Mouse (Mus musculus) layer of hippocampus, adult 11-12 months (tissue): ENCODE results near the gene Det1.

Experiments
- DNase-seq: peaks from one replicate; pipeline ENCODE4 v3.0.0; 2022; ENCODE audit warnings: low spot score

The Det1 gene

DNA sequence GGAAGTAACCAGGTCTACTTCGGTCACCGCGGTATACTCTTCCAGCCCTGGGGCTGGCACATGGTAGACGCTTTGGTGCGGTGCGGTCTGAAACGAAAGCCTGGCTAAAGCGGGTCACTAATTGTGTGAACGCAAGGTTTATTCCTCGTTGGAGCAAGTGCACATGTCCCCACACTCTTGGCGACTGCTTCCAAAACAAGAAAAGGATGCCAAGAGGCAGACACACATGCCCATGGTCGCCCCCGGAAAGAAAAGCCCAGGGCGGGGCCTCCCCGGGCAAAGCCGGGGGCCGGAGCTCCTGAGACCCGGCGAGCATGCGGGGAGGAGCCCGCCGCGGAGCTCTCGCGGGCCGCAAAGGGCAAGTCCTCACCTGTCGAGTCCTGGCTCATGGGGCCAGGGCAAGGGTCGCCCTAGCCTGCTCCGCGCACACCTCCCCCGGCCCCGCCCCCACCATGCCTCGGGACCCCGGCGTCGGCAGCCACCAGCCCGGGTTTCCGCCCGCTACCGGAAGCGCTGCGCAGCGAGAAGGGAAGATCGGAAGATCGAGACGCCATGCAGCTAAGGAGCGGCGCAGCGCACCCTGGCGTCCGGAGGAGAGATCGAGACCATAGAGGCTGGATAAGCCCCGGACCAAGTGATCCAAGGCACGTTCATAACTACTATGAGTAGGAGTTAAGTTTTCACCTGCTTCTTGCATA lies at the start of gene Det1:
Gene Det1, minus strand, starts transcription at position 527 of the 698 bp plus-strand sequence.
- DNase-seq = peak; percentile 92

DNA sequence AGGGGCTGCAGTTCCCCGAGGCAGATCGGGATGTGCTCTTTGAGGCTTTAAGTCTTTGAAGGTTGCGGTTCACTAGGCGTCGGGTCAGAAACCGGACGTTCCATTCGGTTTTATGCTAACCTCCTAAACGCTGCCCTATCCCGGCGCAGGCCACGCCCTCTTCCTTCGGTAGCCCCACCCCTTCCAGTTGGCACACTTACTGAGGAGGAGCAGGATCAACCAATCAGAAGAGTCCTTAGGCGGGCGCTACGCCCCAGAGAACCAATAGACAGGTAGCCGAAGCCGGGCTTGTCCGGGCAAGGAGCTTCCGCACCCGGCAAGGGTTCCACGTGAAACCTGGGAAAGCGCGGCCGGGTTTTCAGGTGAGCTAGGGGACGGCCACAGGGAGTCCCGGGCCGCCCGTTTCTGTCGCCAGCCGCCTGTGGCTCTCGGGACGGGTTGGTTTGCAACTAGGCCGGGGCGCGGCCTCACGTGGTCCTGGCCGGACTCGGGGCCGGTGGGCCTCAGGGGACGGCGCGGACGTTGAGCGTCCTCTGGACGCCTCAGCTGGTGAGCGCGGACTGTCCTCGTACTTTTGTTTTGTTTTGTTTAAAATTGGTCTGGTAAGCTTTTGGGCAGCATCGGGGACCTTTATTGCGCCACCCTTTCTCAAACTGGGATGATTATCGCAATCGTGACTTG lies 48.7 kb upstream of the Det1 start, which contains the start of gene Aen:
Gene Aen, plus strand, starts transcription at position 202 of the 681 bp plus-strand sequence.
- DNase-seq = peak; percentile 99

DNA sequence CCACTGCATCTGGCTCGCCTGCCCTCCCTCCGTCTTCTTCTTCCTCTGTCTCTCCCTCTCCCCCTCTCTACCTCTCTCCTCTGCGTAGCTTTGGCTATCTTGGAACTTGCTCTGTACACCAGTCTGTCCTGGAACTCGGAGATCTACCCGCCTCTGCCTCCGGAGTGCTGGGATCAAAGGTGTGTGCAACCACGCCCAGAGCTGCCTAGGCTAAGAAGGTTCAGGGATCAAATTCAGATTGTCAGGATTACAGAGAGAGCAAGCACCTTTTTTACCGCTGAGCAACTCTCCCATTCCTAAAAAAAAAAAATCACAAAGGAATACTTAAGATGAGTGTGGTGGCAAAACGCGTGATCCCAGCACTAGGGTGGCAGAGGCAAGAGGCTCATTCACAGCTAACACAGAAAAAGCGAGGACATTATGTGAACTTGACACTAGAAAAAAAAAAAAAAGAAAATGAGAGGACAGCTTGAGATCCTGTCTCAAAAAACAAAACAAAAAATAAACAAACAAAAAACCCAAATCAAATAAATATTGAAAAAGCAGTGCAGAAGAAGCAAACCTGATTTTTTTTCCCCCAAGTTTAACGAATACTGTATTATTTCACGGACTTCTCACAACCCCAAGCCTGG lies 48.1 kb upstream of the Det1 start:
- DNase-seq = no peak

DNA sequence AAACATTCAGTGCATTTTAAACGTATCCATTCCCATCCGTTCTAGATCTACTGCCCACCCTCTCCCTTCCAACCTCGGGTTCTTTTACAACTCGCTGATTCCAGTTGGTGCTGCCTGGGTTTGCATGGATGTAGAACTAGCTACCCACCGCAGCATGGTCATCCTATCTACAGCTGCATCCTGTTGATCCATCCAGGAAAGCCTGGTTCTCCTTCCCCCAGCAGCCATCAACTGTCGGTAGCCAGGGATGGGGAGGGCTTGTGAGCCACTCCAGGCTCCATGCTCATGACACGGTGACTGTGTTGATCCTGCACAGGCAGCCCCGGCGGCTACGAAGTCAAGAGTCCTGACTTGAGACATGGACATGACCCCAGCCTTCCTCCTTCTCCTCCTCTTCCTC lies 46.9 kb upstream of the Det1 start:
- no peak for DNase-seq

DNA sequence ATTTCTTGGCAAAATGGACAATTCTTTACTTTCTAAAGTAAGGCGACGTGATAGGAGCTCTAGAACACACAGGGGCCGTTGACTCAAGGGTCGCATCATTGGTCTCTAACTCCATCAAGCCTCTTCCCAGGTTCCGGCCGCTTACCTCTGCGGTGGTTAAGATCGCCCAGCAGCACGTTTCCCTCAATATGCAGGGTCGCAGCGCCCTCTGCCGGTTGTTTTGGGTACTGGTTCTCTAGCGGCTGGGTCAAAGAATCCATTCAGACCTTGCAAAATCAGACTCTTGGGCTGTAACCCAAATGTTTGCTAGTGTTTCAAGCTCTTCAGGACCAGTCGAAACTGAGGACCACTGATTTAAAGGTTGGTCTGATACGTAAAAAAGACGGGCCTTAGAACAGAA lies 43.6 kb upstream of the Det1 start:
- peak; percentile 87 for DNase-seq

DNA sequence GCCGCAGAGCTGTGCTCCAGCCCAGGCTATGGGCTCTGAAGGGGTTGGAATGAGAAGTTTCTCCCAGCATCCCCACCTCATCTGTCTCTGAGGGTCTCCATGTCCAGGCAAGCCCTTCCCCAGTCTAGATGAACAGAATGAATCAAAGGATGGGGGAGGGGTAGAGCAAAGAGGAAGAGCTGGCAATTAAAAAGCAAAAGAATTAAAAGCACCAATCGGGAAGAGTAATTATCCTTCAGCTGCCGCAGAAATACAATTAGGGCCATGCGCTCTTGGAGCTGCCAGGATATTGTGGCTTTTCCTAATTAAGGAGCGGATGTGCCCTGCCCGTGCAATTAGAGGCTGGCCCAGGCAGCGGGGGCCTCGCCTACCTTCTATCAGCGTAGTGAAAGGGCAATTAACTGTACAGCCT lies 40.4 kb upstream of the Det1 start:
- DNase-seq = no peak

GRCm38 (mm10) chr7:78886496-78886895 lies 39.4 kb upstream of the Det1 start:
- DNase-seq = no peak

DNA sequence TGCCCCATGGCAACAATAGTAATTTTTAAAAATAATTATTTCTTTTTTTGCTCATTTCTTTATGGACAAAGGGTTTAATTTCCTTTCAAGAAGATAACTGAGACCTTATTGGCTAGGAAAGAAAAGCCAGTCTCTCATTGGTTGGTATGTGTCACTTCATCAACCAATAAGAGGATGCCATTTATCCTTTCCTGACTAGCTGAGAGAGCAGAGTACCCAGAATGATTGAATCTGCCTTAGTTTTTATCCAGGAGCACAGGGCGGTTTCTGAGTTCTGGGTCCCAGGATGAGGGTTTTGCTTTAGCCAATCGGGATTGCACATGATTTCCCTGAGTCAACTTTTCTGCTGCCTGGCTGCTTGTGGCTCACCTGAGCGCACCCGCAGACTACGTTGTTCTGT lies 38.3 kb upstream of the Det1 start:
- DNase-seq = no peak

GRCm38 (mm10) chr7:78884139-78884538 lies 37.1 kb upstream of the Det1 start:
- DNase-seq = no peak

DNA sequence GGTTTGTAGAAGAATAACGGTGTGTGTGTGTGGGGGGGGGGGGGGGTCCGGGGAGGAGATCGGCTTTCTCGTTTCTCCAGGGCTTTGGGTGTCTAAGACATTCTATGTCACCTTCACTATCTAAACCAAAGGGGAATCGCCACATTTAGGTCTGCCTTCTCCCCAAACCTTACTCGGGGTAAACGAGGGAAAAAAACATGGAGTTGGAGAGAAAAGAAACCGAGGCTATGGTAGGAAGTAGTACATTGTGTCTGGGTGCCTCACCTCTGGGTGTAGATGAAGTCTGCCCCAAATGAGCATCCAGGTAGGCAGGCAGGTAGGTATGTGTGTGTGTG lies 36.6 kb upstream of the Det1 start:
- no peak for DNase-seq

DNA sequence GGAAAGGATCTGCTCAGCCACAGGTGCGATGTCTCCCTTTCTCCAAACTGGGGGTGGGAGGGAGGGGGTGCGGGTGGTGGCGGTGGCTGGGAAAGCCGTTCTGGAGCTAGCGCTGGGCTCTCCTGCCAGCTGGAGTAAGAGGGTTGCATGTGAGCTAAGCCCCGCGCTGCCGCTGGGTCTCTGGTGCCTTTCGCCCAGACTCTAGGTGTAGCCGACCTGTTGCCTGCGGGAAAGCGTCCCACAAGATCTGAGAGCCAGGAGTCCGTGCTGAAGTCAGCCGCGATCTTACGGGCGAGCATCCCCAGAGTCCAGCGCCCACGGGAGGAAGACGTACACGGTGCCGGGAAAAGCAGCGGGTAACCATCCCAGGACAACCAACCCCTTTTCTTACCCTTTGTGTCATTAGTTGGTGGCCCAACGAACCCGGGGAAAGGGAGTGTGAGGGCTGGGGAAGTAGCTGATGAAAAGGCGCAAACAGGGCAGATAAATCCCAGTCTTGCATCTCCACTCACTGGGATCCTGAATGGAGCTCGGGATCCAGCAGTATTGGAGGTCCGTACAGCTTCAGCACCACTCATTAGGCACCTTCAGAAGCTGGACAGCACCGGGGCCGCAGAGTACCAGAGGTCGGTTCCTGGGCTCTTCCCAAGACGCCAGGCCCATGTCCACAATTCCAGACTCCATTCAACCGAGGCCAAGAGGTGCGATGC lies 36.1 kb upstream of the Det1 start:
- no peak for DNase-seq

- DNase-seq = no peak
Observed at GRCm38 (mm10) chr7:78882469-78882837, 35.4 kb upstream of the Det1 start.

- no peak for DNase-seq
Observed at GRCm38 (mm10) chr7:78881607-78882468, 34.8 kb upstream of the Det1 start.

GRCm38 (mm10) chr7:78872831-78873230 lies 25.8 kb upstream of the Det1 start:
- DNase-seq = no peak

DNA sequence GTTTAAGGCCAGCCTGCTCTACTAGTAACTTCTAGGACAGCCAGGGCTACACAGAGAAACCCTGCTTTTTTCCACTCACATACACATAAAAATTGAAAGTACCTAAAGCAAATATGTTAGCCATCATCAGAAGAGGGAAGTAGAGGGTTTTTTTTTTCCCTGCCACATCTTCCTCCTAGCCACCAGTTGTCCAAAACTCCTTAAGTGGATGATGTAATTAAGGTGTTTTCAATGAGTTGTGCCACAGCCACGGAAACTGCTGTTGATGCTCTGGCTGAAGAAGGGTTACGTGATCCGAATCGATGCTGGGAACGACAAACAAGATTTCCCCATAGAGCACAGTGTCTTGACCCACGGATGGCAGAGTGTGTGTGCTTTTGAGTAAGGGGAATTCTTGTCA lies 25.3 kb upstream of the Det1 start:
- DNase-seq = no peak

DNA sequence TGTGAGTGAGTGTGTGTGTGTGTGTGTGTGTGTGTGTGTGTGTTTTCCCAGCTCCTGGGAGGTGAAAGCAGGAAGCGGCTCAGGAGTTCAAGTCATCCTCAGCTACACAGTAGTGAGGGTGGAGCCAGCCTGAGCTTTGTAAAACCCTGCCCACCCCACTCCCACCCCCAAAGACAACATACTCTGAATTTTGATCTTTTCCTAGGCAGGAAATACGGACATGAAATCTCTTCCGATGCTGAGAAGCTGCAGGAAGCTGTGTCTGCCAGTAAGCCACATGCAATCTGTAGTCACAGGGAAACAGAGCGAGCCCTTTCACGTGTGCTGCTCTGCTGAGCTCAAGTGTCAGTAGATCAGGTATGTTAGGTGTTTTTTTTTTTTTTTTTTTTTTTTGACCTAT lies 21.7 kb upstream of the Det1 start:
- no peak for DNase-seq

- no peak for DNase-seq
Observed at GRCm38 (mm10) chr7:78865212-78865949, 18.3 kb upstream of the Det1 start.

DNA sequence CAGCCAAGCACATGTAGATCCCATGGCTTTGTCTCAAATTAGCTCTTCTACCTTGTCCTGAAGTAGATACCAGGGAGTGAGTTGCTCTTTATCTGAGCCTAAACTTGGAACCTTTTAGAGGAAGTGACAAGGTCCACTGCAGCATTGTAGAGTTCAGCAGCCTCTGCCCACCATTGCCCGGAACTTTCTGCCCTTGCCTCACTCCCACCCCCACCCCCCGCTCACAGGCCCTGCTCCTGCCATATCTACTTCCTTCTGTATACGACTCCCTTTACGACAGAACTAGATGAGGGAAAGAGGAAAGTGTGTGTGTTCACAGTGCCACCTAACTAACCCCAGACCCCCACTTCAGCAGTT lies 17.4 kb upstream of the Det1 start:
- DNase-seq = no peak

GRCm38 (mm10) chr7:78863796-78864445 lies 16.9 kb upstream of the Det1 start:
- no peak for DNase-seq

- no peak for DNase-seq
Observed at GRCm38 (mm10) chr7:78855044-78855655, 8.1 kb upstream of the Det1 start.
